Mouse (Mus musculus): ENCODE data around the gene Tctn1.

GRCm38 (mm10) chr5:122291149-122291548 lies 26.9 kb upstream of the Tctn1 start:
- no peak for TF ChIP-seq POLR2A (IDR thresholded peaks at IDR 0.05; ENCODE audit: control insufficient read depth, extremely low read depth, insufficient read depth, low read length, poor library complexity)
- TF ChIP-seq CTCF (IDR thresholded peaks at IDR 0.05; ENCODE audit: borderline replicate concordance, control insufficient read depth, extremely low read depth, insufficient read depth, low read length, poor library complexity) = no peak

Measured in thymus, adult 2 months (tissue).